Mouse (Mus musculus): ENCODE data around the gene Prss45. TPM values are rescaled to one million over a fixed set of nuclear protein-coding genes. Genes with fewer than 3 reads are reported as not detected.

Gene Prss45
- total and polyA plus RNA-seq, 2 experiments from 2014 or later = 0.16 to 0.47 TPM

DNA sequence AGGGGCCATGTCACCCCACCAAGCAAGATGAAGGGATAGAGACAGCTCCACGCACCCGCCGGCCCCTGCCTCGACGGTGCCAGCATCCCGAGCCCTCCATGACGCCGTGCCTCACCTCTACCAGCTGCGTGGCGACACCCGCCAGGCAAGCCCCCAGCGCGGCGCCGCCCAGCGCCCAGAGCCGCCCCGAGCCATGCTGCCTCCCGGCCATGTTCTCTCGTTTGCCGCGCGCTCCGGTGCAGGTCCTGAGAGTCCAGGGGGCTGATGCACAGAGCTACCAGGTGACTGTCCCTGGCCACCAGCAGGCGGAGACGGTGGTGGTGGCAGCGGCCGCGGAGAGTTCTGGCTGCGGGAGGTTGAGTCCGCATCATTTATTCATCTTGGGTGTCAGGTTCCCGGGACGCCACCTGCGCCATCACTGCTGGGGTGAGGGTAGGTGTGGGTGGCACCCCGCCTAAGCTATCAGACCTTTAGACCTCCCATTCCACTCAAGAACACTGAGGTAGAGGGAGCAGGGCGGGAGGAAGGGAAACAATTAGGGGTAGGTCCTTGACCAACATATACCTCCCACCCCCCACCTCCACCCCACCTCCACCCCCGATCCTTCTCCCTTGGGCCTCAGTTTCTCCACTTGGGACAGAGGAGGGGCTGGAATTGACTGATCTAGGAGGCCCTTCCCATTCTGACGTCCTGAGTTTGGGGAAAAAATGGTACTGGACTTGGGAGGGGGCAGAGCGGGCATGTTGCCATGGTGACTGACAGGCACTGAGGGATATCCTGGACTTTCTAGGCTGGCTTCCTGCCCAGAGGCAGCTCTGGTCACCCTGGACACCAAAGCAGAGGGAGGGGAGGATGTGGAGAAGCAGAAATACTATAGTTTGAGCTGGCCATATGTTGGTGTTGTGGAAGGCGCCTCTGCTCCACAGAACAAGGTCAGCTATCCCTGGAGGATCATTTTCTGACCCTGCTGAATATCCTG lies 39.6 kb downstream of the Prss45 start:
- Histone ChIP-seq H3K9me3 (ENCODE audit: low read length) (no peaks in the 10 kb centered on the region), H3K4me1 (ENCODE audit: insufficient read depth, low read length) (peaks cover 20% of the 10 kb centered on the region), H3K4me3 (ENCODE audit: low read length) (peak overlapping the region; percentile 38), H3K27ac (peak overlapping the region; percentile 60), H3K9ac (replicated peaks; ENCODE audit: low read length) (peak overlapping the region; percentile 46), H3K27me3 (ENCODE audit: insufficient read depth, low read length) (no peaks in the 10 kb centered on the region), H3K4me2 (ENCODE audit: low read depth, low read length) (peak overlapping the region; percentile 69), H3K36me3 (ENCODE audit: insufficient read depth, low read length) (no peaks in the 10 kb centered on the region)
- 4% methylated on average over 40 of the region's 40 CpGs for WGBS
- TF ChIP-seq CTCF (IDR thresholded peaks at IDR 0.05; ENCODE audit: low read depth) = peak; percentile 46
- DNase-seq (ENCODE audit: low spot score) (peak; percentile 93), ATAC-seq (peak; percentile 85)

DNA sequence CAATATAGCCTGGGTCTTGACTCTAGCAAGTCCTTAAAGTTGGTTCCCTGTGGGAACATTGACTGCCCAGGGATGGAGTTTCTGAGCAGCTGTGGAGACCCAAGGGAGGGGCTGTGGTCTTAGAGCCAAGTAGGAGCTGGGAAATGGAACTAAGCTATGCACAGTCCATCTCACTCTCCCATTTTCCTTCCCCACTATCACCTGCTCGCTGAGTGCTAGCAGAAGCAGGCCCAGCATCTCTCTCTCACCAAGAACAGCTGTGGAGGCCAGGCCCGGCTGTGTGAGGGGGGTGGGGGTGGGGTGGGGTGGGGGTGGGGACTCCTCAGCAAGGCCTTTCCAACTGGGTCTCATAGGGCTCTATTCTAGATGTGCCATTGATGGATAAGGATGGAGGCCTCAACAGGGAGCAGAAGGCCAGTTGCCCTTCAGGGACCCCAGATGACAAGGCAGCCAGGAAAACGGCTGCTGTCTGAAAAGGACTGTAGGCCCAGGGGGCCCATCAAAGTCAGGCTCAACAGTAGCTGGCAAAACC lies 40.3 kb downstream of the Prss45 start:
- H3K4me2 ChIP-seq (ENCODE audit: low read depth, low read length) = peak overlapping the region; percentile 69; the same call in 1 of the 2 replicates
- DNase-seq (ENCODE audit: low spot score) (peak; percentile 27), ATAC-seq (peak; percentile 39)
- TF ChIP-seq CTCF (IDR thresholded peaks at IDR 0.05; ENCODE audit: low read depth) = no peak
- H3K4me3 ChIP-seq (ENCODE audit: low read length) = no peak overlapping the region
- WGBS = 2% methylated on average over 3 of the region's 3 CpGs
- H3K4me1 ChIP-seq (ENCODE audit: insufficient read depth, low read length) = peaks cover 20% of the 10 kb centered on the region
- H3K27ac ChIP-seq = peak overlapping the region; percentile 60; the same call in 1 of the 2 replicates
- H3K36me3 ChIP-seq (ENCODE audit: insufficient read depth, low read length) = no peaks in the 10 kb centered on the region
- no peaks in the 10 kb centered on the region for H3K27me3 ChIP-seq (ENCODE audit: insufficient read depth, low read length)
- no peaks in the 10 kb centered on the region for H3K9me3 ChIP-seq (ENCODE audit: low read length)
- no peak overlapping the region for H3K9ac ChIP-seq (replicated peaks; ENCODE audit: low read length)

DNA sequence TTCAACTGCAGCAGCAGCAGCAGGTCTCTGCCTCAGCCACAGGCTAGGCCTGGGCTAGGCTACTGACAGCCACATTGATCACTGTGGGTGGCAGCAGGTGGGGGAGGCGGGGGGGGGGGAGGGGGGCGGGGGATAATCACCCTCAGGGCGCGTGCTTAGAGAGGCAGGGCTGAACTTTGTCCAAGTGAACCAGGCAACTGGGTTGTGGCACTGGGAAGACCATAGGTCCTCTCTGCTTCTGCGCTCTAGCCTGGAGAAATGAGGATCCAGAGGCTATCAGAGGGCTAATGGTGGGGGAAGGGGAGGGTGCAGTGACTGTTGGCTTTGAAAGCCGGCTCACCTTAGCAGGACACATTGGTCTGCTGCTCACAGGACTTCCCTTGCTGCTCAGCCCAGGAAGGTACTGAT lies 40.9 kb downstream of the Prss45 start:
- Histone ChIP-seq H3K4me3 (ENCODE audit: low read length) (no peak overlapping the region), H3K27me3 (ENCODE audit: insufficient read depth, low read length) (no peaks in the 10 kb centered on the region), H3K27ac (peak overlapping the region; percentile 60; the same call in 1 of the 2 replicates), H3K36me3 (ENCODE audit: insufficient read depth, low read length) (no peaks in the 10 kb centered on the region), H3K4me1 (ENCODE audit: insufficient read depth, low read length) (peaks cover 21% of the 10 kb centered on the region), H3K9ac (replicated peaks; ENCODE audit: low read length) (no peak overlapping the region), H3K9me3 (ENCODE audit: low read length) (no peaks in the 10 kb centered on the region), H3K4me2 (ENCODE audit: low read depth, low read length) (no peak overlapping the region)
- ATAC-seq = no peak
- no peak for TF ChIP-seq CTCF (IDR thresholded peaks at IDR 0.05; ENCODE audit: low read depth)
- WGBS = 24% methylated on average over 2 of the region's 6 CpGs
- no peak for DNase-seq (ENCODE audit: low spot score)

DNA sequence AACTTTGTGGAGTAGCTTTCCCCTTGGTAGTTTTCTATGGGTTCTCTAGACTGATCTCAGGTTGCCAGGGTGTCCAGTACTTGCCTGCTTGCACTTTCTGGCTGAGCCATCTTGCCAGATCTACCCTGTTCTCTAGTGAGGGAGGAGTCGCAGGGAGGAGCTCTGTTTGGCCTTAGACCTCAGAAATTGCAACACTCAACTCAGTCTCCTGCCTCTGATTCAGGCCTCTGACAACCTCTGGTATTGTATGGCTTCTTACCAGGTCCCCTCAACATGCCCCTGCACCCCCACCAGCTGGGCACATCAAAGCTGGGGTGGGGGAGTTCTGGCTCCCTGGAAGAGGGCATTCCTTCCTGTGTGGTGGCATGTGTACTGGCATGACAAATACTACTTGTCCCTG lies 43.0 kb downstream of the Prss45 start:
- no peaks in the 10 kb centered on the region for H3K27me3 ChIP-seq (ENCODE audit: insufficient read depth, low read length)
- no peak for ATAC-seq
- 82% methylated on average over 1 of the region's 1 CpGs for WGBS

DNA sequence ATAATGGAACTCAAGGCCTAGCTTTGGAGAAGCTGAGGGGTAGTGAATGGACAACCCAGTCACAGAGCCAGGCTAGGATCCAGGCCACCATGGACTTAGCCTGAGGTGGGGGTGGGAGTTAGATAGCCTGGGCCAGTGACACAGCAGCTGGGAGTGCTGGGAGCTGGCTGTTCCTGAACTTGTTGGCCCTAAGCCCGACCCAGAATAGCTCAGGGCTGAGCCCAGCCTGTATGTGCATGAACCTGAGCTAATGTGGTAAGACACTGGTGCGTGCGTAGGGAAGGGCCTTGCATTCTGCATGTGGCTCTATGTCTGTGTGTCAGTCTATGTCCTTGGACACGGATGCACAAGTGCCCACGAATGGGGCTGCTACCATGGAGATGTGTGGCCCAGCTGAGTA lies 43.5 kb downstream of the Prss45 start:
- Histone ChIP-seq H3K27me3 (ENCODE audit: insufficient read depth, low read length) (no peaks in the 10 kb centered on the region), H3K9ac (replicated peaks; ENCODE audit: low read length) (no peak overlapping the region), H3K4me1 (ENCODE audit: insufficient read depth, low read length) (peaks cover 27% of the 10 kb centered on the region), H3K9me3 (ENCODE audit: low read length) (no peaks in the 10 kb centered on the region), H3K4me2 (ENCODE audit: low read depth, low read length) (no peak overlapping the region), H3K27ac (peak overlapping the region; percentile 81; the same call in 1 of the 2 replicates), H3K4me3 (ENCODE audit: low read length) (no peak overlapping the region), H3K36me3 (ENCODE audit: insufficient read depth, low read length) (no peaks in the 10 kb centered on the region)
- TF ChIP-seq CTCF (IDR thresholded peaks at IDR 0.05; ENCODE audit: low read depth) = no peak
- ATAC-seq = peak; percentile 61
- peak; percentile 78 for DNase-seq (ENCODE audit: low spot score)
- 65% methylated on average over 5 of the region's 5 CpGs for WGBS

More for the DNA sequence above, 43.0 kb downstream of the Prss45 start:
- no peak overlapping the region for H3K4me2 ChIP-seq (ENCODE audit: low read depth, low read length)
- H3K36me3 ChIP-seq (ENCODE audit: insufficient read depth, low read length) = no peaks in the 10 kb centered on the region
- H3K9ac ChIP-seq (replicated peaks; ENCODE audit: low read length) = no peak overlapping the region
- no peak for TF ChIP-seq CTCF (IDR thresholded peaks at IDR 0.05; ENCODE audit: low read depth)
- no peaks in the 10 kb centered on the region for H3K9me3 ChIP-seq (ENCODE audit: low read length)
- peak overlapping the region; percentile 81; the same call in 1 of the 2 replicates for H3K27ac ChIP-seq
- peaks cover 27% of the 10 kb centered on the region for H3K4me1 ChIP-seq (ENCODE audit: insufficient read depth, low read length)
- H3K4me3 ChIP-seq (ENCODE audit: low read length) = no peak overlapping the region
- DNase-seq (ENCODE audit: low spot score) = no peak

DNA sequence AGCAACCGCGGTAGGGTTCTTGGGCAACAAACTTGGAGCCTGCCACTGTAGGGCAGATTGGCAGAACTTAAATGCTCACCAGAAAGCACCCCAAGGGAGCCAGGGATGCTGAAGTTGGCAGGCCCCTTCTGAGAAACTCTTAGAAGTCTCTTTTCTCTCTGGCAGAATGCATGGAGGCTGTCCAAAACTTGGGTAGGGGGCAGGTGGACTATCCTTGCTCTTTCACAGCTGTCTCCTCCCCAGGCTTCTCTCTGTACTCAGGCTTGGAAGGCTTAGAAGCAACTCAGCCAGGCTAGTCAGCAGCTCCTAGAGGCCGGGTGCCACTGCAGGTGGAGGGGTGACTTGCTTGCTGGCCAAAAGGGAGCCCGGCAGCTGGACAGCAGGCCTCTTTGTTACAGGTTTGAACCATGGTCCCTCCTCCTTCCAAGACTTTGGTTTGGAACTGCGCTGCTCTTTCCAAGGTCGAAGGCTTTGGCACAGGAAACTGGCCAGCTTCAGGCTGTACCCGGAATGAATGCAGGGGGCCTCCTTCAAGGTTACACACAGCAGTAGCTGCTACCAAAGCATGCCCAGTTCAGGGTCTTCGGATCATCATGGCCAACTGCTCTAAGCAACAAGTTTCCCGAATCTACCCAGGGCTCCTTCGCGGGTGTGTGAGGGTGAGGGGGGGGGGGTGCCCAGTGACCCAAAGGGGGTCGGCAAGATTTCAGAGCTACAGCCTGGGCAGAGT lies 45.0 kb downstream of the Prss45 start, which contains the start of gene Als2cl:
Als2cl (plus strand) TSS at position 680 of the 730 bp plus-strand sequence.
- ATAC-seq (peak; percentile 56), DNase-seq (ENCODE audit: low spot score) (peak; percentile 70)
- H3K4me3 ChIP-seq (ENCODE audit: low read length) = peak within 1 kb of the TSS; percentile 58
- TF ChIP-seq CTCF (IDR thresholded peaks at IDR 0.05; ENCODE audit: low read depth) = no peak
- H3K9ac ChIP-seq (replicated peaks; ENCODE audit: low read length) = peak within 1 kb of the TSS; percentile 58
- H3K9me3 ChIP-seq (ENCODE audit: low read length) = no peaks in the 10 kb centered on the region
- peak within 1 kb of the TSS; percentile 81 for H3K27ac ChIP-seq
- H3K27me3 ChIP-seq (ENCODE audit: insufficient read depth, low read length) = no peaks in the 10 kb centered on the region
- peak within 1 kb of the TSS; percentile 93 for H3K4me2 ChIP-seq (ENCODE audit: low read depth, low read length)
- no peaks in the 10 kb centered on the region for H3K36me3 ChIP-seq (ENCODE audit: insufficient read depth, low read length)
- H3K4me1 ChIP-seq (ENCODE audit: insufficient read depth, low read length) = peaks cover 18% of the 10 kb centered on the region
- 9% methylated on average over 12 of the region's 12 CpGs for WGBS
